Mouse (Mus musculus) CH12.LX (cell line): ENCODE data around the gene Tada3. TPM values are rescaled to one million over a fixed set of nuclear protein-coding genes. Genes with fewer than 3 reads are reported as not detected.

ENCODE experiments used
- DNase-seq: peaks from one replicate; pipeline ENCODE4 v3.0.0-alpha.2; 2013; ENCODE audit errors: extremely low read depth
- H3K27ac ChIP-seq: 2 replicates; pipeline ENCODE4 v1.5.1; 2012; ENCODE audit warnings: low read depth, mild to moderate bottlenecking, control low read depth, moderate library complexity; ENCODE audit not compliant: insufficient read depth
- H3K27me3 ChIP-seq: replicated peaks from 2 replicates; pipeline ENCODE3; 2012; ENCODE audit warnings: inconsistent platforms
- H3K36me3 ChIP-seq, 2 experiments: replicated peaks in 1 of 2; 2 replicates each; pipeline versions ENCODE3 to v1.6.1; 2012; ENCODE audit warnings: inconsistent platforms in 1 of 2, low read length in 1 of 2, mild to moderate bottlenecking in 1 of 2, mixed read lengths in 1 of 2, moderate library complexity in 1 of 2; ENCODE audit not compliant: control insufficient read depth in 1 of 2, insufficient read depth in 1 of 2
- H3K4me1 ChIP-seq, 2 experiments: 2 replicates each; pipeline ENCODE4 v1.6.1; 2012; ENCODE audit warnings: inconsistent platforms in 1 of 2, moderate library complexity in 1 of 2; ENCODE audit not compliant: insufficient read depth in 2 of 2, control insufficient read depth in 1 of 2
- H3K4me2 ChIP-seq: 2 replicates; pipeline ENCODE4 v1.6.1; 2012; ENCODE audit warnings: low read depth, mild to moderate bottlenecking, control low read depth; ENCODE audit not compliant: poor library complexity, insufficient read depth, severe bottlenecking
- H3K4me3 ChIP-seq, 3 experiments: fragments of 150-350 bp in 1 of 3; sonication (generic) in 1 of 3; replicated peaks in 1 of 3; 2 replicates each; pipeline versions ENCODE3 to v1.5.1; 2011 to 2012; ENCODE audit warnings: low read depth in 2 of 3, low read length in 2 of 3, mild to moderate bottlenecking in 2 of 3, moderate library complexity in 2 of 3, control low read depth in 1 of 3, improper control_type of control experiment in 1 of 3, inconsistent platforms in 1 of 3, mixed read lengths in 1 of 3; ENCODE audit not compliant: poor library complexity in 1 of 3
- H3K79me2 ChIP-seq: replicated peaks from 2 replicates; pipeline ENCODE4 v1.6.1; 2012; ENCODE audit warnings: mild to moderate bottlenecking, moderate library complexity; ENCODE audit not compliant: control insufficient read depth, poor library complexity, insufficient read depth, severe bottlenecking; ENCODE audit errors: extremely low read depth
- H3K9ac ChIP-seq: 2 replicates; pipeline ENCODE4 v1.6.1; 2012; ENCODE audit warnings: low read depth, mild to moderate bottlenecking, control low read depth, moderate library complexity; ENCODE audit not compliant: insufficient read depth
- H3K9me3 ChIP-seq: replicated peaks from 2 replicates; pipeline ENCODE3; 2012; ENCODE audit warnings: low read length, inconsistent platforms, mixed read lengths
- BHLHE40 ChIP-seq: IDR thresholded peaks from 2 replicates; pipeline ENCODE4 v1.6.1; 2011; ENCODE audit warnings: mild to moderate bottlenecking, low read depth, low read length, improper control_type of control experiment
- CHD2 ChIP-seq: IDR thresholded peaks from 2 replicates; pipeline ENCODE4 v1.6.1; 2011; ENCODE audit warnings: low read length, improper control_type of control experiment
- E2F4 ChIP-seq: IDR thresholded peaks from 2 replicates; pipeline ENCODE4 v1.6.1; 2011; ENCODE audit warnings: low read depth, low read length, improper control_type of control experiment; ENCODE audit not compliant: insufficient replicate concordance
- ETS1 ChIP-seq: conservative IDR thresholded peaks from 2 replicates; pipeline ENCODE4 v1.6.1; 2012; ENCODE audit warnings: low read depth, mild to moderate bottlenecking, inconsistent platforms, low read length, improper control_type of control experiment, moderate library complexity
- MAFK ChIP-seq: IDR thresholded peaks from 2 replicates; pipeline ENCODE4 v1.6.1; 2011; ENCODE audit warnings: low read length, improper control_type of control experiment; ENCODE audit not compliant: insufficient replicate concordance
- MYC ChIP-seq: IDR thresholded peaks from 2 replicates; pipeline ENCODE4 v1.6.1; 2011; ENCODE audit warnings: low read depth, mild to moderate bottlenecking, improper control_type of control experiment, low read length
- SMC3 ChIP-seq: IDR thresholded peaks from 2 replicates; pipeline ENCODE4 v1.6.1; 2011; ENCODE audit warnings: low read depth, low read length, improper control_type of control experiment
- TCF12 ChIP-seq: IDR thresholded peaks from 2 replicates; pipeline ENCODE4 v1.6.1; 2014; ENCODE audit warnings: low read depth, mild to moderate bottlenecking, inconsistent platforms, low read length, improper control_type of control experiment
- dilution Hi-C: fragments of 300-500 bp; cut with MboI; formaldehyde crosslinking; loops from 2 replicates; pipeline ENCODE4 v1.14.3; 2020; ENCODE audit warnings: low sequenced_read_pairs; ENCODE audit not compliant: extremely low pct_unique_long_range_greater_than_20kb, extremely low pct_ligation_motif_present
- in situ Hi-C: fragments of 300-500 bp; cut with MboI; formaldehyde crosslinking; loops from 3 replicates; pipeline ENCODE4 v1.14.3; 2019; ENCODE audit warnings: low sequenced_read_pairs, low pct_ligation_motif_present, low pct_unique_long_range_greater_than_20kb, mixed read lengths
- polyA plus RNA-seq: library from polyadenylated mRNA; unstranded; fragments of >175 nt; gene quantifications from 2 replicates; pipeline ENCODE4 v1.2.1, GENCODE M21; 2012; ENCODE audit warnings: low read depth; ENCODE audit not compliant: insufficient read length
- total RNA-seq, 2 experiments: library from RNA; depleted of rRNA; stranded (reverse); fragments of 300-350 nt in 1 of 2; fragments of >200 nt in 1 of 2; gene quantifications; 2 replicates each; pipeline ENCODE4 v1.2.3; 2012 to 2014

The Tada3 gene
- total and polyA plus RNA-seq, 3 experiments, result 7.2 to 28.2 (median 19.4) TPM

DNA sequence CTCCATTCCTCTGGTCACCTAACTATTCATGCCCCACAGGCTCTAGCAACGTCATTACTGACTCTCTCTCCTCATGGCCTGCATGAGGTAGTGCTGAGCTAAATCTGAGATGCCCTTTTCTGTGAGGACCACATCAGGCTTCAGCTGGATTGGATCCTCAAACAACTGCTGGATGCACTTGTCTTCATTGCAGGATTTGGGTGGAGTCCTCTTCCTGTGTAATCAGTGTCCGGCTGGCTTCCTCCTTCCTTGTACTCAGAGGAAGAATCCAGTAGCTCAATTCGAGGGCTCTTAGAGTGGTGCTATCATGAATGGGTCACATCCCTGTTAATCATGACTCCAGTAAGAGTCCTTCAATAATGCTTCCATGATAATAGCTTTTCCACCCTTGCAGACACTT is 24.0 kb downstream of the Tada3 start:
- Histone ChIP-seq H3K4me1 (0 out of 4 replicates have a peak, but pooled peaks cover 0 to 1% of the 10 kb centered on the region in 2 experiments), H3K36me3 (no peaks in the 10 kb centered on the region), H3K4me3 (no peak overlapping the region), H3K79me2 (no peaks in the 10 kb centered on the region), H3K27ac (no peak overlapping the region), H3K9me3 (peaks cover 2% of the 10 kb centered on the region), H3K9ac (no peak overlapping the region), H3K27me3 (peaks cover 3% of the 10 kb centered on the region)
- no peak for TF ChIP-seq MYC
- TF ChIP-seq, all 38 proteins: peak for 0
- no peak overlapping the region for H3K4me2 ChIP-seq
- no peak for DNase-seq
- dilution Hi-C loops, result no loop called here
- in situ Hi-C loops, result no loop called here

DNA sequence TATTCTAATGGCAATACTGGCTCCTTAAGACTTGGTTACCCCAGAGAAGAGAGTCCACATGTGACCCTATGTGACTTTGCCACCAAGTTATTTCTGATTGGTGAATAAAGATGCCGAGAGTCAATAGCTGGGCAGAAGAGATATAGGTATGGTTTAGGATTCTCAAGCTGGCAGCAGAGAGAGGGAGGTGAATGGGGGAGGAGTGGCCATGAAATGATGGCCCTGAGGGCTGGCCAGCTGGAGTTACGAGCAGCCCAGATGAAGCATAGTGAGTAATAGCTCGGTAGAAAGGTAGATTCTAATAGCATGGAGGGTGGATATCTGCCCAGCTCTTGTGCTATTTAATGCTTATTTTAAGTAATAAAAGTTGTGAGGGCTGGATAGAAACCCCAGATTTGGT is 24.9 kb downstream of the Tada3 start:
- H3K27ac ChIP-seq, result no peak overlapping the region
- no peak overlapping the region for H3K9ac ChIP-seq
- no peak overlapping the region for H3K4me2 ChIP-seq
- no peak for DNase-seq
- H3K36me3 ChIP-seq, result no peaks in the 10 kb centered on the region
- H3K9me3 ChIP-seq, result peaks cover 2% of the 10 kb centered on the region
- dilution Hi-C loops, result no loop called here
- no peak overlapping the region for H3K4me3 ChIP-seq
- H3K27me3 ChIP-seq, result peaks cover 3% of the 10 kb centered on the region
- in situ Hi-C loops, result no loop called here
- no peak for TF ChIP-seq E2F4
- TF ChIP-seq MAFK, result no peak
- no peak for TF ChIP-seq TCF12
- no peak for TF ChIP-seq ETS1
- no peak for TF ChIP-seq CHD2
- TF ChIP-seq SMC3, result no peak
- 0 out of 4 replicates have a peak, but pooled peaks cover 0 to 2% of the 10 kb centered on the region in 2 experiments for H3K4me1 ChIP-seq
- H3K79me2 ChIP-seq, result no peaks in the 10 kb centered on the region

DNA sequence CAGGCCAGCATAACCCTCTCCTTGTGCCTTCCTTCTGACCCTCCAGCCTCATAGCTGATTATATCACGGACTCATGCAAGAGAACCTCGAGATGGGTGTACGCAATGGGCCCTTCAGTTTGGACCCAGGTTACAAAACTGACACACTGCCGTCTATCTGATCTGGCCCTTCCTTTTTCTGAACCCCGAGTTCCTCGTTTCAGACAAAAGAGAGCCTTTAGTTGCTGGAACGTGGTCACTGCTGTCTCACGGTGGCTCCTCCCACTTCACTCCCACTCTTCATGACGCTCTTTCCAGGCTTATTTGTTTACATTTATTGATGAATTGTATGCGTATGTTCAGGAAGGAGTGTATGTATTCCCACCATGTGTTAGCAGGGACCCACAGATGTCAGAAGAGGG is 26.0 kb downstream of the Tada3 start:
- dilution Hi-C loops (no loop called here), in situ Hi-C loops (no loop called here)
- H3K4me2 ChIP-seq, result no peak overlapping the region
- no peak overlapping the region for H3K9ac ChIP-seq
- peaks cover 2% of the 10 kb centered on the region for H3K9me3 ChIP-seq
- no peak for DNase-seq
- no peak overlapping the region for H3K27ac ChIP-seq
- H3K4me1 ChIP-seq, result 0 out of 4 replicates have a peak, but pooled peaks cover 0 to 2% of the 10 kb centered on the region in 2 experiments
- H3K4me3 ChIP-seq, result no peak overlapping the region
- no peaks in the 10 kb centered on the region for H3K79me2 ChIP-seq
- H3K27me3 ChIP-seq, result no peaks in the 10 kb centered on the region
- no peaks in the 10 kb centered on the region for H3K36me3 ChIP-seq
- TF ChIP-seq BHLHE40, result no peak
